Mouse (Mus musculus) erythroblast, embryonic 14.5 days (primary cell): ENCODE data around the gene Tbr1. TPM values are rescaled to one million over a fixed set of nuclear protein-coding genes. Genes with fewer than 3 reads are reported as not detected.

Source experiments
- H3K27me3 ChIP-seq: 2 replicates; pipeline ENCODE4 v1.6.1; 2012; ENCODE audit warnings: inconsistent platforms; ENCODE audit not compliant: control insufficient read depth
- H3K36me3 ChIP-seq: 2 replicates; pipeline ENCODE4 v1.6.1; 2012; ENCODE audit warnings: mild to moderate bottlenecking, inconsistent platforms; ENCODE audit not compliant: control insufficient read depth
- H3K4me1 ChIP-seq: 2 replicates; pipeline ENCODE4 v1.6.1; 2012; ENCODE audit warnings: inconsistent platforms; ENCODE audit not compliant: control insufficient read depth
- H3K4me3 ChIP-seq: replicated peaks from 2 replicates; pipeline ENCODE3; 2012; ENCODE audit warnings: moderate library complexity, mild to moderate bottlenecking, inconsistent platforms
- H3K9me3 ChIP-seq: 2 replicates; pipeline ENCODE4 v1.6.1; 2012; ENCODE audit warnings: low read length, inconsistent platforms, mixed read lengths; ENCODE audit not compliant: control insufficient read depth
- GATA1 ChIP-seq: IDR thresholded peaks from 2 replicates; pipeline ENCODE4 v1.6.1; 2012; ENCODE audit warnings: low read length, inconsistent platforms, mixed read lengths
- TAL1 ChIP-seq: IDR thresholded peaks from 3 replicates; pipeline ENCODE4 v1.6.1; 2012; ENCODE audit warnings: low read length, inconsistent platforms, mixed read lengths
- polyA plus RNA-seq: library from polyadenylated mRNA; stranded (reverse); fragments of >175 nt; gene quantifications from 2 replicates; pipeline ENCODE4 v1.2.3, GENCODE M21; 2012

Tbr1 gene
- polyA plus RNA-seq, 1 experiment = not detected

DNA sequence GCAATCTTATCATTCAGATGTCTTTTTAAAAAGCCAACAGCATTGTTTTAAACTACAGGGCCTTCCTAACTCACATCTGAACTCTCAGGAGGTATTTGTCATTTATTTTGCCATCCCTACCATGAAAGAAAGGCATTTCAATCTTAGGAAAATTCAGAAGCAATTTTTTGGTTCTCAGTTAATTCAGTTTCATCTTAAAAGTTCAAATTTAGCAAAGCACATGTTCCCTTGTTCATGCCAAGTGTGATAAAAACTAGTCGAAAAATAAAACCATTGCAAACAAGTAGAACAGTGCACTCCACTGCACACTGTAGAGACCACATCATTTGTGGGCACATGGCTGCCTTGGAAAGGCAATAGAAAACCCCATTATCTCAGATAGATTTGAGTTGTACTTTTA is 15.5 kb downstream of the Tbr1 start:
- Histone ChIP-seq H3K4me3 (no peak overlapping the region), H3K36me3 (no peaks in the 10 kb centered on the region), H3K4me1 (no peaks in the 10 kb centered on the region; the same call in 1 of the 2 replicates), H3K9me3 (peaks cover 2% of the 10 kb centered on the region; the same call in 1 of the 2 replicates), H3K27me3 (peaks cover 81% of the 10 kb centered on the region)
- TF ChIP-seq GATA1 (no peak), TAL1 (no peak)

DNA sequence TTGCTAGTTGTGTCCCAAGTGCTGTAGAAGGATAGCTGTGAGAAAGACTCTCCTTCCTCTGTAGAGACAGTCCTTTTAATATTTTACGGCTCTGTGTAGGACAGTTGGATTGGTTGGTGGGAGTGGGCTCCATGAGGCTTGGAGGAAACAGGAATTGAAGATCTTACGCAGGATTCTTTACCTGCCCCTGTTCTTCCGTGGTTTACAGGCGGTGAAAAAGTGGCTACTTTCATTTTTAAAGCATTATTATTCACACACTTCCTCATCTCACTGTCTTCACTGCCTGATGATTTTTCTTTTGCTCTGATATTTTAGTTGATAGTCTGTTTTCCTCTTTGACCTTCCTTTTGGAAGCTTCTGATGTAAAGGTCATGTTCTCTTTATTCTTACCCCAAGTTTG is 17.5 kb downstream of the Tbr1 start:
- no peak for TF ChIP-seq GATA1
- TF ChIP-seq TAL1 = no peak
- Histone ChIP-seq H3K9me3 (peaks cover 2% of the 10 kb centered on the region; the same call in 1 of the 2 replicates), H3K27me3 (peaks cover 62% of the 10 kb centered on the region), H3K4me1 (no peaks in the 10 kb centered on the region; the same call in 1 of the 2 replicates), H3K36me3 (no peaks in the 10 kb centered on the region), H3K4me3 (no peak overlapping the region)

DNA sequence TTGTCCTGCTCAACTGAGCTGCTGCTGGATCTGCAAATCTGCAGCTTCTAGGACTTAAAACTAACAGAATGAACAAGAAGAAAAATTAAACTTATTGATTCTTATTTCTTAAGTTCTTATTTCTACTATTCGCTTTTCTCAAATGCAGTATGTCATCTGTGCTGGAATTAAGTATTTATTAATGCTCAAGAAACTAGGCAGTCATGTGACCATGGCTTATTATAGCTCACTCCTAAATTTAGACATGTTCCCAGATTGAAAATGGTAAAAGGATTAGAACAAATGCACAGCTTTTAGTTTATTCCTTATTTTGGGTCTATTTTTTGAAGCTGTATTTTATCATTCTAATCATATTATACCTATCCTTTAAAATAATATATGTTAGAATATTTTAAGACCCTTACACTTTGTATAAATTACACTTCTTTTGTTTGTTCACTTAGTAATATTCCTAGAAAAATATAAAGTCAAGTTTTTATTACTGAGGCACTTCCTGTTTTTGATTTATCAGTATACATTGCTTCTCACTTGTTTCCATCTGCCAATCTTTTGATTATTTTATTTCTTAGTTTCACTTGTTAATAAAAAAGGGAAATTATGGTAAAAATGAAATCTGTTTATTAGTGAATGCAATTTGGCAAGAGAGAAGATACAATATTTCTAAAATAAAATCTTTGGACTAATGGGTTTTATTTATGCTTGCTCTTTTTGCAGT is 20.9 kb downstream of the Tbr1 start:
- Histone ChIP-seq H3K4me3 (no peak overlapping the region), H3K9me3 (no peaks in the 10 kb centered on the region), H3K36me3 (no peaks in the 10 kb centered on the region), H3K27me3 (peaks cover 32% of the 10 kb centered on the region), H3K4me1 (no peaks in the 10 kb centered on the region)
- no peak for TF ChIP-seq TAL1
- TF ChIP-seq GATA1 = no peak

DNA sequence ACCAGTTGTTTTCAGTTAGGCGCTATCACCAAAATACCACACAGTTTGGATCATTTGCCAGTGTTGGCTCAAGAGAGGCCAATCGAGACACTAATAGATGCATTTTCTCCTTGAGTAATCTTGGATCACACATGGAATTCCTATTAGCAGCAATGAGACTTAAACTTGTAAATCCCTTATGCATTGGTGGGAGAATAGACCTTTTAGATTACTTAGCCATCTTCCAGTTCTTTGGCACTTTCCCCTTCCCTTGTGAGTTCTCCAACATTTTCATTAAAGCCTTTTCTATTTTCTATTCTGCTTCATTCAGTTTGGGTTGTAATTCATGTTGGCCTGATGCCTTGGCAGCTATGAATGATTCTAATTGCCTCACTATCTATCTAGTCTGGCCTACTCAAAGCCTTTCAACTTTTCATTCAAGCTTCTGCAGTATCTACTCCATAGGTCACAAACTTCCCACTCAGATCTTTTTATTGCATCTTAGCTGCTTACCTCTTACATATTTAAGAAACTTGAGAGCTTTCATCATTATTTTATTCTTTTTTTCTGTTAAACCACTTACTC is 34.6 kb downstream of the Tbr1 start:
- H3K4me3 ChIP-seq = no peak overlapping the region
- H3K27me3 ChIP-seq = no peaks in the 10 kb centered on the region
- H3K9me3 ChIP-seq = no peaks in the 10 kb centered on the region
- TF ChIP-seq GATA1 (no peak), TAL1 (no peak)
- H3K36me3 ChIP-seq = no peaks in the 10 kb centered on the region
- H3K4me1 ChIP-seq = no peaks in the 10 kb centered on the region

Other genes starting within 250 kb of the Tbr1 start
- gene Tank, start 224.3 kb upstream of the Tbr1 start, polyA plus RNA-seq = 0.70 and 0.81 TPM in 2 replicates
- 0.59 and 0.92 TPM in 2 replicates for gene Psmd14, start 91.2 kb upstream of the Tbr1 start, polyA plus RNA-seq
- gene Slc4a10, start 243.5 kb downstream of the Tbr1 start, polyA plus RNA-seq = 0.05 TPM in 1 of 2 replicates, not detected in the other